Mouse (Mus musculus) hindbrain, embryonic 15.5 days (tissue): ENCODE results near the gene Cav2. TPM values are rescaled to one million over a fixed set of nuclear protein-coding genes. Genes with fewer than 3 reads are reported as not detected.

Experiments
- ATAC-seq: fragments of 200-750 bp; cut with Nextera tagmentation; 2 replicates; pipeline ENCODE4 v1.8.0; 2017; ENCODE audit warnings: low read depth, moderate number of reproducible peaks, moderate TSS enrichment; ENCODE audit not compliant: low FRiP score
- H3K27ac ChIP-seq: fragments of 300-500 bp; sonication (generic); replicated peaks from 2 replicates; pipeline ENCODE4 v1.5.1; 2015; ENCODE audit warnings: mild to moderate bottlenecking, inconsistent platforms
- H3K27me3 ChIP-seq: fragments of 300-500 bp; sonication (generic); 2 replicates; pipeline ENCODE4 v1.6.1; 2015; ENCODE audit warnings: control low read depth, inconsistent platforms
- H3K36me3 ChIP-seq: fragments of 300-500 bp; sonication (generic); 2 replicates; pipeline ENCODE4 v1.6.1; 2015; ENCODE audit warnings: control low read depth, inconsistent platforms
- H3K4me1 ChIP-seq: fragments of 300-500 bp; sonication (generic); replicated peaks from 2 replicates; pipeline ENCODE4 v1.6.1; 2015; ENCODE audit warnings: control low read depth, inconsistent platforms
- H3K4me2 ChIP-seq: fragments of 300-500 bp; sonication (generic); 2 replicates; pipeline ENCODE4 v1.6.1; 2015; ENCODE audit warnings: moderate library complexity, mild to moderate bottlenecking, inconsistent platforms
- H3K4me3 ChIP-seq: fragments of 300-500 bp; sonication (generic); 2 replicates; pipeline ENCODE4 v1.5.1; 2015; ENCODE audit warnings: mild to moderate bottlenecking, inconsistent platforms
- H3K9ac ChIP-seq: fragments of 300-500 bp; sonication (generic); 2 replicates; pipeline ENCODE4 v1.6.1; 2015; ENCODE audit warnings: inconsistent platforms
- H3K9me3 ChIP-seq: fragments of 300-500 bp; sonication (generic); 2 replicates; pipeline ENCODE4 v1.6.1; 2016; ENCODE audit warnings: control low read depth, inconsistent platforms
- WGBS: fragments of 180-500 bp; shearing (Covaris S2); methylation state at CpG from one replicate; pipeline ENCODE4 v1.1.7; 2015; 5-methylcytosine and 5-hydroxymethylcytosine counted together
- polyA plus RNA-seq: library from polyadenylated mRNA; unstranded; fragments of >200 nt; fragmentation: Nextera tagmentation; extraction: Ambion mirVana; gene quantifications from 2 replicates; pipeline ENCODE4 v1.2.1, GENCODE M21; 2015

The Cav2 gene
- polyA plus RNA-seq, 1 experiment from 2014 or later: 17.0 TPM

DNA sequence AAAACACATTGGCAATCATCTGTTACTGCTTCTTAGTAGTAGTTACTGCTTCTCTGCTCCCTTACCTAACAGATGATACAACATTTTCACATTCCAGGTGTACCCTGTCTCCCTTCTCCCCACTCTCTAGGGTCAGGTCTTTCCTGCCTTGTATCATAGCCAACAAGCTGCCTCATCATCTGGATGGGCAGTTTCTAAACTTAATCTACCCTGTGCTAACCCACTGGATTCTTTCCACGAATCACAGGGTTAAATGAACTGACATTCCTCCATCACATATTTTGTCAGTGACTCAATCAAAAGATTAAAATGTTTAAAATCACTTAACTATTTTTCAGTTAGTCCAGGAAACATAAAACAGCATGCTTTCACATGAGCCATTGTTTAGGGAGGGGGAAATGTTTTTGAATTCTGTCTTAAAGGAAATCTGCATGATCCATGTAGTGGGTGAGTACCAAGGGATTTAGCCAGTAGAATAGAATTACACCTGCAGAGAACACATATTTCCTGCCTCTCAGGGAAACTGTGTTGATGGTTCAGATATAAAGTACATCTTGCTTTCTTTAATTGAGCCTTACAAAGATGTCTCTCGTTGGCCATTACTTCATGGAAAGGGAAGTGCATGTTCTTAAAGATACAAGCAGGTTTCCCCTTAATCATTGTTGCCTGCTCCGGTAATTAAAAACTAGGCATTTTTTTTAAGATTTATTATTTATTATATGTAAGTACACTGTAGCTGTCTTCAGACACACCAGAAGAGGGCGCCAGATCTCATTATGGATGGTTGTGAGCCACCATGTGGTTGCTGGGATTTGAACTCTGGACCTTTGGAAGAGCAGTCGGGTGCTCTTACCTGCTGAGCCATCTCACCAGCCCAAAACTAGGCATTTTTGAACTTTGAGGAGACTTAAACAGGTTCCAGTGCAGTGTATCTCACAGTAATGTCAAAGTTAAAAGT, 34.0 kb downstream of the Cav2 start:
- ATAC-seq: no peak

DNA sequence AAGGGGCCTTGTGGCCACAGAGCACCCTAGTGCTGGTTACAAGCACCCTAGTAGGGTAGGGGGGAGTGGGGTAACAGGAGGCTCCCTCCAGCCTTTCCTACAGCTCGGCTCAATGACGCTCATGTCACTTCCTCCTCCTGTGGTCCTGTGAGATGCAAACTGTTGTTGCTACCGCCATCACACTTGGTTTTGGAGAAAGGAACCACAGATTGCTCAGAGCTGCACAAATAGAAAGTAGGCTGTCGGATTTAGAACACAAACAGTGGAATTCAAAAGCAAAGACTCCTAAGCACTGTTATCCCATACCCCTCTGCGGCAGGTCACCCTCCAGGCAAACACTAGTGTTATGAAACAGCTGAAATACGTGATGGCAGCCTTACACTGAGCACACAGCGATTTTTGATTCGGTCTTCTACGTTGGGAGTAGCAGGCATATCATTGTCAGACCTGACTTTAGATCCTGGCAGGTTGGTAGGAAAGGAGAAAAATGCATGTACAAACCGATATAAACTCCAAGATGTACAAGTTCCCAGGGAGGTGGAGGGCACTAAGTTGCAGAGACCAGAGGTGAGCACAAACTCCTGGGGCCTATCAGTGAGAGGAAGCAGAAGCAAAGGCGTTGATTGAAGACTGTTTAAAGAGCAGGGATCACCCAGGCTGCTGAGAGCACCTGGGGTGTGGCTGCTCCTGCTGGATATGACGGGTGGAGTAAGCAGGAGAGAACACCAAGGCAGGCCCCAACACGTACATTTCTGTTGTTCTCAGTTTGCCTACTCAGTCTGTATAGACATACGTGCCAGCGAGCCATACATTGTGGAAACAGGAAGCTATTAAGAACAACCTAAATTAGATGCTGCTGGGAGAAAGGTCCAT, 35.5 kb downstream of the Cav2 start:
- H3K27me3 ChIP-seq: no peaks in the 10 kb centered on the region
- H3K9ac ChIP-seq: no peak overlapping the region
- WGBS: 78% methylated on average over 15 of the region's 15 CpGs
- H3K36me3 ChIP-seq: no peaks in the 10 kb centered on the region
- H3K4me1 ChIP-seq: no peaks in the 10 kb centered on the region
- H3K9me3 ChIP-seq: no peaks in the 10 kb centered on the region
- no peak overlapping the region for H3K27ac ChIP-seq
- no peak overlapping the region for H3K4me3 ChIP-seq
- no peak overlapping the region for H3K4me2 ChIP-seq
- no peak for ATAC-seq

More for the DNA sequence above, 34.0 kb downstream of the Cav2 start:
- Histone ChIP-seq H3K36me3 (no peaks in the 10 kb centered on the region), H3K4me1 (no peaks in the 10 kb centered on the region), H3K4me3 (no peak overlapping the region), H3K27ac (no peak overlapping the region), H3K27me3 (no peaks in the 10 kb centered on the region), H3K9ac (no peak overlapping the region), H3K9me3 (no peaks in the 10 kb centered on the region), H3K4me2 (no peak overlapping the region)
- 87% methylated on average over 5 of the region's 5 CpGs for WGBS

GRCm38 (mm10) chr6:17317167-17317524, 36.2 kb downstream of the Cav2 start:
- H3K27ac ChIP-seq: no peak overlapping the region
- H3K36me3 ChIP-seq: no peaks in the 10 kb centered on the region
- H3K4me1 ChIP-seq: no peaks in the 10 kb centered on the region
- no peak overlapping the region for H3K9ac ChIP-seq
- WGBS: 57% methylated on average over 1 of the region's 1 CpGs
- no peaks in the 10 kb centered on the region for H3K27me3 ChIP-seq
- ATAC-seq: no peak
- H3K4me3 ChIP-seq: no peak overlapping the region
- no peak overlapping the region for H3K4me2 ChIP-seq
- H3K9me3 ChIP-seq: no peaks in the 10 kb centered on the region

DNA sequence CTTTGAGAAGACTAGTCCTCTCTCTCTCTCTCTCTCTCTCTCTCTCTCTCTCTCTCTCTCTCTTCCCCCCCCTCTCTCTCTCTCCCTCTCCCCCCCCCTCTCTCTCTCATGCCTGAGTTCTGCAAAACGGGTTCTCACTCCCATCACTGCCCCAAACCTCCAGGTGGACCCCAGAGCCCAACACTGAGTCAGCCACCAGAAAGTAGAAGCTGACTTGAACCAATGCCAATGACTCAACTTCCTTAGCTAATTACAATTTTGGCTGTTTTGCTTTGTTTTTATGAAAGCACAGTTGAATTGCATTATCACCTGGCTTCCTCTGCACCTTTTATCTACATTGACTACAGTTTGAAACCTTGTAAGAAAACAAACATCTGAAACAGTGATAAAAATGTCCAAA, 37.0 kb downstream of the Cav2 start:
- H3K36me3 ChIP-seq: no peaks in the 10 kb centered on the region
- no peak overlapping the region for H3K4me2 ChIP-seq
- ATAC-seq: no peak
- H3K4me3 ChIP-seq: no peak overlapping the region
- no peak overlapping the region for H3K9ac ChIP-seq
- H3K4me1 ChIP-seq: no peaks in the 10 kb centered on the region
- no peaks in the 10 kb centered on the region for H3K27me3 ChIP-seq
- WGBS: 81% methylated on average over 1 of the region's 1 CpGs
- H3K27ac ChIP-seq: no peak overlapping the region
- H3K9me3 ChIP-seq: no peaks in the 10 kb centered on the region

DNA sequence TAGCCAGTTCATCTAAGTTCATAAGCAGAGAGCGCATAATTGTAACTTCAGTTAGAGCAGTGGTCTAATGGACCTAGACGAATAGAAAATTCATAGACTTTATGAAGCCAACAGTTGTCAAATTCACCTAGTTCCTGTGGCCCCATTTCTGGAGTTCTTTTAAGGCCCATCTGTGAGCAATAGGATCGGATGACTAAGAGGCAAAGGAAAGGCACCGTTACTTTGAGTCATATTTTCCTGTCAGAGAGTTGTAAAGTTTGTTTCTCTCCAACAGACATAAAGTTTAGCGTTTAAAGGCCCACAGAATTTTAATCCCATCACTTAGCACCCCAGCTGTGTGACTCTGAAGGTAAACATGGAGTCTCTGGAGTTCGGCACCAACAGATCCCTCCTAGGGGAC, 41.0 kb downstream of the Cav2 start:
- Histone ChIP-seq H3K4me1 (no peaks in the 10 kb centered on the region), H3K9me3 (no peaks in the 10 kb centered on the region), H3K36me3 (no peaks in the 10 kb centered on the region), H3K4me3 (no peak overlapping the region), H3K9ac (no peak overlapping the region), H3K27ac (no peak overlapping the region), H3K4me2 (no peak overlapping the region), H3K27me3 (no peaks in the 10 kb centered on the region)
- WGBS: 85% methylated on average over 6 of the region's 6 CpGs
- no peak for ATAC-seq

DNA sequence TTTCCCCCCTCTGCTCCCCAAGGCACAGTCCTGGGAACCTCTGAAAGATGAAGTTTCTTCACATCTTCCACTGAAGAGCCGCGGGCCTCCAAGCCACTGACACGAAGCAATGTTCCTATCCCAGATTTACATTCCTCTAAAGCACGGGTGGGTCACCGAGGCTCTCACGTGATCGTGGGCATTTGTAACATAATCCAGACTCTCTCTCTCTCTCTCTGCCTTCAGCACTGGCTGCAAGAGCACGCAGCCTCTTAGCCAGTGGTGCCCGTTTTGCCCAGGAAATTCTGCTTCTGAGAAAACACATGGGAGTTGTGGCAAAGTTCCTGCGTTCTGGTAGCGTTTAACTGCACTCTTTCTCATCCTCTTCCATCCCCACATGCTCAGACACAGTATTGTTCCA, 46.2 kb downstream of the Cav2 start:
- ATAC-seq: no peak
- Histone ChIP-seq H3K4me3 (no peak overlapping the region), H3K36me3 (no peaks in the 10 kb centered on the region), H3K27ac (no peak overlapping the region), H3K27me3 (no peaks in the 10 kb centered on the region), H3K9me3 (no peaks in the 10 kb centered on the region), H3K9ac (no peak overlapping the region), H3K4me1 (no peaks in the 10 kb centered on the region), H3K4me2 (no peak overlapping the region)
- WGBS: 65% methylated on average over 11 of the region's 11 CpGs

- Histone ChIP-seq H3K9ac (no peak overlapping the region), H3K9me3 (no peaks in the 10 kb centered on the region), H3K4me3 (no peak overlapping the region), H3K4me1 (no peaks in the 10 kb centered on the region), H3K4me2 (no peak overlapping the region), H3K27ac (no peak overlapping the region), H3K27me3 (no peaks in the 10 kb centered on the region), H3K36me3 (no peaks in the 10 kb centered on the region)
- 75% methylated on average over 3 of the region's 3 CpGs for WGBS
- ATAC-seq: no peak
Measured at GRCm38 (mm10) chr6:17329801-17330200, 48.8 kb downstream of the Cav2 start.

GRCm38 (mm10) chr6:17337724-17338123, 56.7 kb downstream of the Cav2 start:
- H3K4me2 ChIP-seq: no peak overlapping the region
- H3K9me3 ChIP-seq: no peaks in the 10 kb centered on the region
- H3K36me3 ChIP-seq: no peaks in the 10 kb centered on the region
- H3K9ac ChIP-seq: no peak overlapping the region
- H3K27ac ChIP-seq: no peak overlapping the region
- no peak overlapping the region for H3K4me3 ChIP-seq
- WGBS: 76% methylated on average over 2 of the region's 2 CpGs
- H3K27me3 ChIP-seq: no peaks in the 10 kb centered on the region
- H3K4me1 ChIP-seq: no peaks in the 10 kb centered on the region
- ATAC-seq: no peak

Other genes starting within 250 kb of the Cav2 start
- 54.4 and 57.1 TPM in 2 replicates for gene Tes, start 216.0 kb upstream of the Cav2 start, polyA plus RNA-seq
- 33.5 and 35.5 TPM in 2 replicates for gene Cav1, start 25.1 kb downstream of the Cav2 start, polyA plus RNA-seq
- 2.1 and 2.8 TPM in 2 replicates for gene Met, start 182.6 kb downstream of the Cav2 start, polyA plus RNA-seq